Mouse (Mus musculus): ENCODE data around the gene Ing3. TPM values are rescaled to one million over a fixed set of nuclear protein-coding genes. Genes with fewer than 3 reads are reported as not detected.

Gene Ing3
- polyA plus RNA-seq, 1 experiment from 2014 or later: 13.4 TPM

GRCm38 (mm10) chr6:21985732-21986540 is 36.6 kb downstream of the Ing3 start, which contains the start of gene Cped1:
Gene Cped1, plus strand, starts transcription at chr6:21985916.
- Histone ChIP-seq H3K27ac (no peak within 1 kb of the TSS), H3K4me3 (ENCODE audit: inconsistent target) (peak within 1 kb of the TSS; percentile 32)
- 5% methylated on average over 38 of the region's 38 CpGs for whole genome bisulfite sequencing (ENCODE audit: missing documents)

DNA sequence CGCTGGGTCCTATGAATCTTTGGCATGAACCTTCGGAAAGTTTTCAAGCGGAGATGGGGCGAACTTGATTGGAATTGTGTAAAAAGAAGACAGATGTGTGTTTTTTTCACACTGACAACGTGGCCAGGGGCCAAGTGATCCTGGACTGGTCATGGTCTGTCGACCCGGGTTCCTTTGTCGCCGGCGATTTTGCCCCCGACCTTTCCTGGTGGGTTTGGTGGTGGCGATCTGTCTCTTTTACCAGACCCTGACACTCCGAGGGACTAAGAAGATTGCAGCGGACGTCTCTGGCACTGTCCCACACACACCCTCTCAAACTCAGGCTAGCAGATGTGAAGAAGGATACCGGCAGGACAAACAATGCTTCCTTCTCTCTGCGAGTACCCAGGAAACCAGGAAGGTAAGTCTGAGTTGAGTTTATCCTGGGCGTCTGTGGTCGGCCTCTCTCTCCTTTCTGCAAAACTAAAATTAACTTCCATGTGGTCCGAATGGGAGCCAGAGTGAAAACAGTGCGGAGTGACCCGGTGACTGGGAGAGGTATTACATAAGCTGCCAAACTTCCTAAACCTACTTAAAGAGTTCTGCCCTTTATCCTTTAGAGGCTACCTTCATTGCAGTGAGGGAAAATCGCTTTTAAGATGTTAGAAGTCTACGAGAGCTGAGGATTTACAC is 37.4 kb downstream of the Ing3 start:
- 32% methylated on average over 24 of the region's 24 CpGs for WGBS (ENCODE audit: missing documents)

More at GRCm38 (mm10) chr6:21985732-21986540, 36.6 kb downstream of the Ing3 start, which contains the start of gene Cped1:
- Histone ChIP-seq H3K79me2 (ENCODE audit: inconsistent target) (no peaks in the 10 kb centered on the region), H3K36me3 (ENCODE audit: inconsistent target) (no peaks in the 10 kb centered on the region)

GRCm38 (mm10) chr6:21987554-21987953 is 38.2 kb downstream of the Ing3 start:
- no peaks in the 10 kb centered on the region for H3K36me3 ChIP-seq (ENCODE audit: inconsistent target)
- no peak overlapping the region for H3K27ac ChIP-seq
- WGBS (ENCODE audit: missing documents): 91% methylated on average over 2 of the region's 2 CpGs
- no peaks in the 10 kb centered on the region for H3K79me2 ChIP-seq (ENCODE audit: inconsistent target)
- H3K4me3 ChIP-seq (ENCODE audit: inconsistent target): no peak overlapping the region

More for the DNA sequence above, 37.4 kb downstream of the Ing3 start:
- no peaks in the 10 kb centered on the region for H3K36me3 ChIP-seq (ENCODE audit: inconsistent target)
- peak overlapping the region; percentile 32 for H3K4me3 ChIP-seq (ENCODE audit: inconsistent target)
- no peak overlapping the region for H3K27ac ChIP-seq
- no peaks in the 10 kb centered on the region for H3K79me2 ChIP-seq (ENCODE audit: inconsistent target)

- H3K4me3 ChIP-seq (ENCODE audit: inconsistent target): no peak overlapping the region
- H3K79me2 ChIP-seq (ENCODE audit: inconsistent target): no peaks in the 10 kb centered on the region
- 90% methylated on average over 5 of the region's 5 CpGs for WGBS (ENCODE audit: missing documents)
- no peak overlapping the region for H3K27ac ChIP-seq
- no peaks in the 10 kb centered on the region for H3K36me3 ChIP-seq (ENCODE audit: inconsistent target)
Observed at GRCm38 (mm10) chr6:21988296-21988695, 38.9 kb downstream of the Ing3 start.

DNA sequence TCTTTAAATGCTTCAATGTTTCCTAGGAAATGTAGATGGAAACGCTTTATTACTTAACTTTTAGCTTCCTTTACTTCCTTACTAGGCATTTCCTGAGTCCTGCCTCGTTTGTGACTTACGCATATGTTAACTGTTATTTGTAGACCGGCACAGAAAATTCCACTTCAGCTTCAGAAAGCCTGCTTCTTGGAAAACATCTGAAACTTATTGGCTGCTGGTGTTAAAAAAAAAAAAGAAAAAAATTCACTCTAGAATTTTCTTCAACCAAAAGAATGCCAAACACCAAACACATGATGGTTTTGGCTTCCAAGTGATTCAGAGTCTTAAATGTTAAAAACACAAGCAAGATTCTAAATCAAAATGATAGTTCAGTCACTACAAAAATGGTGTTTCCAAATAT is 39.7 kb downstream of the Ing3 start:
- no peak overlapping the region for H3K4me3 ChIP-seq (ENCODE audit: inconsistent target)
- WGBS (ENCODE audit: missing documents): 76% methylated on average over 4 of the region's 4 CpGs
- no peaks in the 10 kb centered on the region for H3K36me3 ChIP-seq (ENCODE audit: inconsistent target)
- H3K79me2 ChIP-seq (ENCODE audit: inconsistent target): no peaks in the 10 kb centered on the region
- no peak overlapping the region for H3K27ac ChIP-seq

- Histone ChIP-seq H3K79me2 (ENCODE audit: inconsistent target) (no peaks in the 10 kb centered on the region), H3K4me3 (ENCODE audit: inconsistent target) (no peak overlapping the region), H3K27ac (no peak overlapping the region), H3K36me3 (ENCODE audit: inconsistent target) (no peaks in the 10 kb centered on the region)
- WGBS (ENCODE audit: missing documents): 88% methylated on average over 9 of the region's 9 CpGs
Observed at GRCm38 (mm10) chr6:21990181-21991135, 41.1 kb downstream of the Ing3 start.

GRCm38 (mm10) chr6:21991151-21991550 is 41.8 kb downstream of the Ing3 start:
- 100% methylated on average over 4 of the region's 4 CpGs for WGBS (ENCODE audit: missing documents)
- no peak overlapping the region for H3K27ac ChIP-seq
- no peak overlapping the region for H3K4me3 ChIP-seq (ENCODE audit: inconsistent target)

GRCm38 (mm10) chr6:21993070-21993469 is 43.7 kb downstream of the Ing3 start:
- no peak overlapping the region for H3K27ac ChIP-seq
- 83% methylated on average over 1 of the region's 2 CpGs for WGBS (ENCODE audit: missing documents)
- no peak overlapping the region for H3K4me3 ChIP-seq (ENCODE audit: inconsistent target)
- H3K79me2 ChIP-seq (ENCODE audit: inconsistent target): no peaks in the 10 kb centered on the region
- H3K36me3 ChIP-seq (ENCODE audit: inconsistent target): no peaks in the 10 kb centered on the region

More at GRCm38 (mm10) chr6:21991151-21991550, 41.8 kb downstream of the Ing3 start:
- Histone ChIP-seq H3K36me3 (ENCODE audit: inconsistent target) (no peaks in the 10 kb centered on the region), H3K79me2 (ENCODE audit: inconsistent target) (no peaks in the 10 kb centered on the region)

- Histone ChIP-seq H3K4me3 (ENCODE audit: inconsistent target) (no peak overlapping the region), H3K36me3 (ENCODE audit: inconsistent target) (no peaks in the 10 kb centered on the region), H3K27ac (peak overlapping the region; percentile 51), H3K79me2 (ENCODE audit: inconsistent target) (no peaks in the 10 kb centered on the region)
- WGBS (ENCODE audit: missing documents): 61% methylated on average over 4 of the region's 4 CpGs
Observed at GRCm38 (mm10) chr6:21998131-21998530, 48.8 kb downstream of the Ing3 start.

- WGBS (ENCODE audit: missing documents): 28% methylated on average over 11 of the region's 11 CpGs
- Histone ChIP-seq H3K36me3 (ENCODE audit: inconsistent target) (no peaks in the 10 kb centered on the region), H3K4me3 (ENCODE audit: inconsistent target) (no peak overlapping the region), H3K27ac (peak overlapping the region; percentile 51), H3K79me2 (ENCODE audit: inconsistent target) (no peaks in the 10 kb centered on the region)
Observed at GRCm38 (mm10) chr6:21999025-21999424, 49.7 kb downstream of the Ing3 start.

GRCm38 (mm10) chr6:22000086-22000485 is 50.7 kb downstream of the Ing3 start:
- Histone ChIP-seq H3K4me3 (ENCODE audit: inconsistent target) (no peak overlapping the region), H3K79me2 (ENCODE audit: inconsistent target) (no peaks in the 10 kb centered on the region), H3K36me3 (ENCODE audit: inconsistent target) (no peaks in the 10 kb centered on the region), H3K27ac (no peak overlapping the region)
- WGBS (ENCODE audit: missing documents): 88% methylated on average over 6 of the region's 6 CpGs

DNA sequence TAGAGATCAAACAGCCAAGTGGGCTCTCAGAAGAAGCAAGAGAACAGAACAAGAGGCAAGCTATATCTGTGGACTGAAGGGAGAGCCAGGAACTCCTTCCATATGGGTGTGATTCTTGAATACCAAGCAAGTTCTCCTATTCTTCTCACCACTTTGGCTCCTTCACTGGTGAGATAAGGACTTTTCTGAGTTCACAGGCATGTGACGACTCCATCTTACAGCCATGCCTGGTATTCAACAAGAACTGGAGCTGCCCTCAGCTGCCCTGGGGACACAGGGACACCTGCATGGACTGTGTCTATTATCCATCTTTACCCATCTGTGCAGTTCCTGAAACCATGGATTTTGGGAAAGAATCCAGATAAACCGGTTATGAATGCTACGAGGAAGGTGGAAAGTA is 51.5 kb downstream of the Ing3 start:
- Histone ChIP-seq H3K4me3 (ENCODE audit: inconsistent target) (no peak overlapping the region), H3K27ac (no peak overlapping the region), H3K36me3 (ENCODE audit: inconsistent target) (no peaks in the 10 kb centered on the region), H3K79me2 (ENCODE audit: inconsistent target) (no peaks in the 10 kb centered on the region)
- WGBS (ENCODE audit: missing documents): 98% methylated on average over 3 of the region's 3 CpGs

GRCm38 (mm10) chr6:22001284-22001916 is 52.0 kb downstream of the Ing3 start:
- Histone ChIP-seq H3K4me3 (ENCODE audit: inconsistent target) (no peak overlapping the region), H3K36me3 (ENCODE audit: inconsistent target) (no peaks in the 10 kb centered on the region), H3K27ac (no peak overlapping the region), H3K79me2 (ENCODE audit: inconsistent target) (no peaks in the 10 kb centered on the region)
- WGBS (ENCODE audit: missing documents): 95% methylated on average over 5 of the region's 5 CpGs

Measured in macrophage (primary cell).